Mouse (Mus musculus): ENCODE results near the gene Htatip2. TPM values are rescaled to one million over a fixed set of nuclear protein-coding genes. Genes with fewer than 3 reads are reported as not detected.

Gene Htatip2
- total RNA-seq, 2 experiments from 2014 or later = 14.8 to 15.1 TPM

Other genes with a start within 250 kb of the Htatip2 start
- not detected for gene Dbx1, start 122.3 kb upstream of the Htatip2 start, total RNA-seq (2021)
- 10 to 100 TPM; 30.1 to 34.4 TPM for gene Prmt3, start 19.2 kb downstream of the Htatip2 start, total RNA-seq (2021)
- under 1 TPM in 1 of 2 experiments, not detected in 1; 0.17 TPM for gene Slc6a5, start 151.0 kb downstream of the Htatip2 start, total RNA-seq (2021)
- gene Nell1, start 215.7 kb downstream of the Htatip2 start, total RNA-seq (2021) = 10 to 100 TPM; 64.8 to 66.7 TPM

All from left cerebral cortex, postnatal 36 days (tissue).